Mouse (Mus musculus) erythroblast, embryonic 14.5 days (primary cell): Measurements from ENCODE around the gene Adamtsl4. TPM values are rescaled to one million over a fixed set of nuclear protein-coding genes. Genes with fewer than 3 reads are reported as not detected.

Experiments used
- H3K27me3 ChIP-seq: 2 replicates; pipeline ENCODE4 v1.6.1; 2012; ENCODE audit warnings: inconsistent platforms; ENCODE audit not compliant: control insufficient read depth
- H3K36me3 ChIP-seq: 2 replicates; pipeline ENCODE4 v1.6.1; 2012; ENCODE audit warnings: mild to moderate bottlenecking, inconsistent platforms; ENCODE audit not compliant: control insufficient read depth
- H3K4me1 ChIP-seq: 2 replicates; pipeline ENCODE4 v1.6.1; 2012; ENCODE audit warnings: inconsistent platforms; ENCODE audit not compliant: control insufficient read depth
- H3K4me3 ChIP-seq: replicated peaks from 2 replicates; pipeline ENCODE3; 2012; ENCODE audit warnings: moderate library complexity, mild to moderate bottlenecking, inconsistent platforms
- H3K9me3 ChIP-seq: 2 replicates; pipeline ENCODE4 v1.6.1; 2012; ENCODE audit warnings: low read length, inconsistent platforms, mixed read lengths; ENCODE audit not compliant: control insufficient read depth
- GATA1 ChIP-seq: IDR thresholded peaks from 2 replicates; pipeline ENCODE4 v1.6.1; 2012; ENCODE audit warnings: low read length, inconsistent platforms, mixed read lengths
- TAL1 ChIP-seq: IDR thresholded peaks from 3 replicates; pipeline ENCODE4 v1.6.1; 2012; ENCODE audit warnings: low read length, inconsistent platforms, mixed read lengths
- polyA plus RNA-seq: library from polyadenylated mRNA; stranded (reverse); fragments of >175 nt; gene quantifications from 2 replicates; pipeline ENCODE4 v1.2.3, GENCODE M21; 2012

Gene Adamtsl4
- polyA plus RNA-seq, 1 experiment: 0.22 TPM

- Histone ChIP-seq H3K9me3 (peaks cover 3% of the 10 kb centered on the region), H3K4me3 (no peak overlapping the region), H3K4me1 (peaks cover 10% of the 10 kb centered on the region), H3K27me3 (peaks cover 8% of the 10 kb centered on the region), H3K36me3 (no peaks in the 10 kb centered on the region)
- TF ChIP-seq TAL1 (no peak), GATA1 (no peak)
Measured at GRCm38 (mm10) chr3:95703276-95703675, 15.6 kb upstream of the Adamtsl4 start.

DNA sequence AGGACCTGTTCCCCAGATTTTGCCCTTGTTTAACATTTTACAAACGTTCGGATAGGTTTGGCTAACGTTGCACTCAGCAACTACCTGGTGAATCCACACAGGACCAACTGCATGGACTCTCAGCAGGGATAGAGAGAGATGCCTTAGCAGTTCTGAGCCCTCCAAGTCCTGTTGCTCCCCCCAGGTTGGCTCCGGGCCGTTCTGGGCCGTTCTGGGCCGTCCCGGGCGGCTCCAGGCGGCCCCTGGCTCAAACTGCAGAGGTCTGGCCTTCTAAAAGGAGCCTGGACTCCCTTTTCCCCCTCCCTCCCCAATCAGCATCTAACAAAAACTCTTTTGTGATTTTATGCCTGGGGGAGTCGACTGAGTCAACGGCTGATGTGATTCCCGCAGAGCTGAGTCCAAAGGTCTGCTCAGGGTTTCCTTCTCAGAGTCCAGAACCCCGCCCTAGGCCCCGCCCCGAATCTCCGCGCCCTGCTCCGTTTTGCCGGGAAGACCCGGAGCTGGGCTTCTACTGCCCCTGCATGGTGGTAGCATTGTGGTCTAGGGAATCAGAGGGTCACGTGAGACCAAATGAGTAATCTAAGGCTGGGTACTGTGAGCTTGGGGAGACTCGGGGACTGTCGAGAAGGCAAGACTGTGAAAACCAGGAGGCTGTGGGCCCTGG lies 14.3 kb upstream of the Adamtsl4 start:
- Histone ChIP-seq H3K4me1 (peaks cover 10% of the 10 kb centered on the region), H3K36me3 (no peaks in the 10 kb centered on the region), H3K4me3 (no peak overlapping the region), H3K9me3 (peaks cover 3% of the 10 kb centered on the region), H3K27me3 (peaks cover 8% of the 10 kb centered on the region)
- no peak for TF ChIP-seq GATA1
- no peak for TF ChIP-seq TAL1

GRCm38 (mm10) chr3:95701085-95701484 lies 13.4 kb upstream of the Adamtsl4 start:
- H3K27me3 ChIP-seq: peaks cover 8% of the 10 kb centered on the region
- TF ChIP-seq GATA1 (no peak), TAL1 (no peak)
- H3K4me1 ChIP-seq: peaks cover 10% of the 10 kb centered on the region
- H3K36me3 ChIP-seq: no peaks in the 10 kb centered on the region
- H3K4me3 ChIP-seq: no peak overlapping the region
- H3K9me3 ChIP-seq: peaks cover 3% of the 10 kb centered on the region

- peaks cover 3% of the 10 kb centered on the region for H3K9me3 ChIP-seq
- TF ChIP-seq GATA1 (no peak), TAL1 (no peak)
Measured at GRCm38 (mm10) chr3:95700233-95700681, 12.5 kb upstream of the Adamtsl4 start.

GRCm38 (mm10) chr3:95698286-95698685 lies 10.6 kb upstream of the Adamtsl4 start:
- Histone ChIP-seq H3K4me1 (peaks cover 17% of the 10 kb centered on the region), H3K36me3 (no peaks in the 10 kb centered on the region), H3K9me3 (no peaks in the 10 kb centered on the region), H3K4me3 (no peak overlapping the region), H3K27me3 (peaks cover 8% of the 10 kb centered on the region)
- TF ChIP-seq GATA1 (no peak), TAL1 (no peak)

More at GRCm38 (mm10) chr3:95700233-95700681, 12.5 kb upstream of the Adamtsl4 start:
- H3K27me3 ChIP-seq: peaks cover 8% of the 10 kb centered on the region
- H3K4me1 ChIP-seq: peaks cover 10% of the 10 kb centered on the region
- no peak overlapping the region for H3K4me3 ChIP-seq
- no peaks in the 10 kb centered on the region for H3K36me3 ChIP-seq

DNA sequence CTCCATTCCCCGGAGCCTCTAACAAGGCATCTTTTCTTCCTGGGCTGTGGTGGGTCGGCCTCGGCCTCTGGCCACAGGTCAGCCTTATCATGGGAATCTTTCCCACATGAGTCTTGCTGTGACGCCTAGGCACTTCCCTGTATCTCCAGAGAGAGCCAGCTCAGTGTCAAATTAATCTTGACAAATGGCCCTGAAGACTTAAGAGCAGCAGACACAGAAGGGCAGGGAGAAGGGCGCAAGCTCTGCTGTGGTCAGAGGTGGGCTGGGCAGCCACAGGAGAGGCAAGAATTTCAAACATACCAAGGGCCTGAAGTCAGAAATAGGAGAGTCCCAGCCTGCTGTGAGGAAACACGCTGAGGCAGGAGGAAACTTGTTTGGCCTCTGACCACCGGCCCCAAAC lies 8.6 kb upstream of the Adamtsl4 start:
- no peaks in the 10 kb centered on the region for H3K36me3 ChIP-seq
- peaks cover 13% of the 10 kb centered on the region; the same call in 1 of the 2 replicates for H3K4me1 ChIP-seq
- H3K9me3 ChIP-seq: no peaks in the 10 kb centered on the region
- no peak overlapping the region for H3K4me3 ChIP-seq
- TF ChIP-seq TAL1: no peak
- TF ChIP-seq GATA1: no peak
- peaks cover 4% of the 10 kb centered on the region; the same call in 1 of the 2 replicates for H3K27me3 ChIP-seq

- TF ChIP-seq GATA1: no peak
- Histone ChIP-seq H3K27me3 (peaks cover 3% of the 10 kb centered on the region; the same call in 1 of the 2 replicates), H3K4me3 (no peak overlapping the region), H3K4me1 (peaks cover 13% of the 10 kb centered on the region; the same call in 1 of the 2 replicates), H3K9me3 (no peaks in the 10 kb centered on the region), H3K36me3 (no peaks in the 10 kb centered on the region)
Measured at GRCm38 (mm10) chr3:95695796-95696195, 8.1 kb upstream of the Adamtsl4 start.

DNA sequence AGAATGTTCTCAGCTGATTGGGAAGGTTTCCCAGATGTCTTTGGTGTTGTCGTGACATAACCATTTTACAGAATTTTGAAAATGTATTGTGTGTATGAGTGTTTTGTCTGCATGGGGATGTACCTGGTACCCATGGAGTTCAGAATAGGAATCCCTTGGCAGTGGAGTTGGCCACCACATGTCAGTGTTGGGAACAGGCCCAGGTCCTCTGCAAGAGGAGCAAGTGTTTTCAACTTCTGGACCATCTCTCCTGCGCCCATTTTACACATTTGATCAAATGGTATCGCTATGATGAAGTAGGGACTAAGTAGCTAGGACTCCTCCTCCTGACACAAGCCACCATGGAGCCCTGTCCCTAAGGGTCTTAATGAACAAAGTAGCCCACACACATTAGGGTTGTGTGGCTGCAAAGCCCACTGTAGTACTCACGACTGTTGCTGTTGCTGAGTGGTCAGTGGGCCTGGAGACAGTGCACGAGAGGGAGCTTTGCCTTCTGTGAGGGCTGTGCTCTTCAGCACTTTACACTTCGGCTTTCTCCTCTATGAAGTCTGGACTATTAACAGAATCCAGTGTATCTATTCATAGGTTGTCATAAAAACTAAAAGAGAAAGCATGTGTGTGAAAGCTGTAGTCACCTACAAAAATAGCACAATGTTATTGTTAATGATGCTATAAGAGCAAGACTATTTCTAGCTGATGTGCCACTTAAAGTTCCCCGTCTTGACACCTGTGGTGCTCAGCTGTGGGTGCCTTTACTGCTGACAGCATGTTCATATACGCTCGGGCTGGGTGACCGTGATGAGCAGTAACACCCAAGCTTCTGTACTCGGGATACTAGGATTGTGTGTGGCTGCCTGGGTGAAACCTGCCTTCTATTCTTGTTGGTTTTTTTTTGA lies 7.3 kb upstream of the Adamtsl4 start:
- H3K9me3 ChIP-seq: no peaks in the 10 kb centered on the region
- no peaks in the 10 kb centered on the region; the same call in 1 of the 2 replicates for H3K27me3 ChIP-seq
- H3K4me3 ChIP-seq: no peak overlapping the region
- H3K36me3 ChIP-seq: no peaks in the 10 kb centered on the region
- TF ChIP-seq GATA1 (no peak), TAL1 (no peak)
- H3K4me1 ChIP-seq: peaks cover 10% of the 10 kb centered on the region; the same call in 1 of the 2 replicates
